Mouse (Mus musculus): Measurements from ENCODE around the gene Kng1. TPM values are rescaled to one million over a fixed set of nuclear protein-coding genes. Genes with fewer than 3 reads are reported as not detected.
"Not testable (repeated sequence)": the region's sequence is repeated elsewhere in the genome, so short reads cannot be mapped to it uniquely, and the experiment has no call there.

Kng1 gene
- polyA plus RNA-seq, 1 experiment from 2014 or later: not detected

DNA sequence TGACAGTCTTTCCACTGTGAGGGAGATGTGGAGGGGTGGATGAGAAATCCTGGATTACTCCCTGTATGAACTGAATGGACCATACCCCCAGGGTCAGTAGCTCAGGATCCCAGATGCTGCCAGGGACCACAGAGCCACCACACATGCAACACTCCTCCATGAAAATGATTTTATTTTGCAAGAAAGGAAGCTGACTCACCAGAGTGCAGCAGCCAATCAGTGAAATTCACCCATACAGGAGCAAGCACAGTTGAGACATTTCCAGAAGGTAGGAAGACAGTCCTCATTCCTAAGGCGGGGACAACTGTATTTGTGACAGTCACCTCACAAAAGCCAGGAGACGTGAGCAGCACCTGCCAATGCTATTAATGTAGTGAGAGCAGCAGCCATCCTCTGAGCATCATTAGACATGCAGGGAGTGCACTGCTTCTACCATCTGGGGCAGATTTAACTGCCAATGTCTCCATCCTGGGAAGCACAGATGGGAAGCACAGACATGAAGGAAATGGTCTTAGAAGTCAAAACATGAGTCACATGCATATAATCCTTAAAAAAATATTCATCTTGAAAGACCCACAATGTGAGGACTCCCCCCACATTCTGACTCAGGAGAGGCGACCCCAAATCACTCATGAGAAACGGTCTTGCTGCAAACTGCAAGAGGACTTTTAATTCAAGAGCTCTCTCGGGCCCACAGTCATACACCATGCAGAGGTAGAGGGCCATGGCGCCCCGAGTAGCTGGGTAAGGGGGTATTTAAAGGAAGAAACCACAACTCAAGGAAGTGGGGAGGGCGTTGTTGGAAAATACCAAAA, 39.8 kb downstream of the Kng1 start:
- H3K9ac ChIP-seq; H3K4me2 ChIP-seq (replicated peaks); H3K9me3 ChIP-seq; ATAC-seq (ENCODE audit: insufficient number of reproducible peaks, insufficient read depth, low FRiP score, low TSS enrichment); H3K36me3 ChIP-seq; H3K4me1 ChIP-seq; H3K4me3 ChIP-seq; H3K27me3 ChIP-seq; H3K27ac ChIP-seq: not testable (repeated sequence)
- 83% methylated on average over 8 of the region's 8 CpGs for WGBS

DNA sequence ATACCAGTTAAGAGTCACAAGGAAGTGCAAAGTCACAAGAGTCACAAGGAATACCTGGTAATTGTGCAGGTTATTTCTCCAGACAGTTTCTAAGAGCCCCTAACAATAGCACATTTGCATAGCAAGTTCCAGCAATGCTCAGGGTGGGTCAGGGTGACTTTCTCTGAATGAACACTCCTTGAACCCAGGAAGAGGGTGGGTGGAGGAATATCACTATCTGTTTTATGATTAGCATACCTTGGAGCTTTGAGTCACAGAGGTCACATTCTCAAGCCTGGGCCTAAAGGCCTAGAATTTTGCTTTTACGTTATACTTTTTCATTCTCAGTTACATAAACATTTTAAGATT, 40.4 kb downstream of the Kng1 start:
- H3K4me3 ChIP-seq; H3K27ac ChIP-seq; H3K9ac ChIP-seq; ATAC-seq (ENCODE audit: insufficient number of reproducible peaks, insufficient read depth, low FRiP score, low TSS enrichment); H3K4me2 ChIP-seq (replicated peaks); H3K36me3 ChIP-seq; H3K27me3 ChIP-seq; H3K9me3 ChIP-seq: not testable (repeated sequence)
- peaks cover 12% of the 10 kb centered on the region for H3K4me1 ChIP-seq
- 98% methylated on average over 1 of the region's 1 CpGs for WGBS

DNA sequence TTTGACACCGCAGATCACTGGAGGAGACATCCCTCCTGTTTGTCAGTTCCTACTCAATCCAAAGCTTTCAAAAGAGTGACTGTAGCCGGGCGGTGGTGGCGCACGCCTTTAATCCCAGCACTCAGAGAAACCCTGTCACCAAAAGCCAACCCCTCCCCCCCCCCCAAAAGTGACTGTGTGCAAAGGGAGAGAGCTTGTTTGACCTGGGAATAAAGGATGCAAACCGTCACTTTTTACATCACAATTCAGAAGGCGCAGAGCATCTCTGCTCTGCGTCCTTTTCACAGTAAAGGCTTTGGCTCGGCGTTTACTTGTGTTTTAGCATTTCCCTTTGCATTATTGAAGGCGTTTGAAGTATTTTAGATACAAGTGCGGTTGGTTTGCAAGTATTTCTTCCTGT, 42.0 kb downstream of the Kng1 start:
- peak overlapping the region; percentile 43; the same call in 1 of the 2 replicates for H3K9ac ChIP-seq
- H3K27ac ChIP-seq: no peak overlapping the region
- ATAC-seq (ENCODE audit: insufficient number of reproducible peaks, insufficient read depth, low FRiP score, low TSS enrichment): no peak
- peaks cover 12% of the 10 kb centered on the region for H3K4me1 ChIP-seq
- 4% methylated on average over 12 of the region's 12 CpGs for WGBS
- 0 out of 2 replicates have a peak, but pooled peaks cover 6% of the 10 kb centered on the region for H3K27me3 ChIP-seq
- no peaks in the 10 kb centered on the region for H3K36me3 ChIP-seq
- H3K4me3 ChIP-seq: peak overlapping the region; percentile 34
- peak overlapping the region; percentile 53 for H3K4me2 ChIP-seq (replicated peaks)
- no peaks in the 10 kb centered on the region for H3K9me3 ChIP-seq

DNA sequence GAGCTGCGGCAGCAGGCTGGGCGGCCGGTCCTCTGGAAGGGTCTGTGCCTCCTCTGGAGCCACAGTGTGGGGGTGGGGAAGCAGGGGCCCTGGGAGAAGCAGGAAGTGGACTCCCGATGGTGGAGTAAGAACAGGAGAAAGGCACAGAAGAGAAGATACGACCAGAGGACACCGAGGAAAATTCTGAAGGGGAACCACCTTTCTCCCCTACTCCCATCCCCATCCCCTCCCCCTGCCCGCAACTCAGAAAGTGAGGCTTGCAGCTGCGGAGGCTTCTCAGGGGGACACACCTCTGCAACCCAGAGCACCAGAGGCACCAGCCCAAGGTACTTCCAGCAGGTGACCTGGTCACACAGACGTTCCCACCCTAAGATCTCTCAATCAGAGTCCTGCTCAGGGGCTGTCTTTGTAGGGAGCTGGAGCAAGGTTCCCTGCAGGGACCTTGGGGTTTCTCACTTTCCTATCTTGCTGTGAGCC, 42.5 kb downstream of the Kng1 start:
- 3% methylated on average over 9 of the region's 9 CpGs for WGBS
- Histone ChIP-seq H3K4me2 (replicated peaks) (peak overlapping the region; percentile 53), H3K4me1 (peaks cover 12% of the 10 kb centered on the region), H3K27ac (no peak overlapping the region), H3K4me3 (peak overlapping the region; percentile 34), H3K9me3 (no peaks in the 10 kb centered on the region), H3K9ac (peak overlapping the region; percentile 43; the same call in 1 of the 2 replicates), H3K27me3 (0 out of 2 replicates have a peak, but pooled peaks cover 6% of the 10 kb centered on the region), H3K36me3 (no peaks in the 10 kb centered on the region)
- ATAC-seq (ENCODE audit: insufficient number of reproducible peaks, insufficient read depth, low FRiP score, low TSS enrichment): no peak

DNA sequence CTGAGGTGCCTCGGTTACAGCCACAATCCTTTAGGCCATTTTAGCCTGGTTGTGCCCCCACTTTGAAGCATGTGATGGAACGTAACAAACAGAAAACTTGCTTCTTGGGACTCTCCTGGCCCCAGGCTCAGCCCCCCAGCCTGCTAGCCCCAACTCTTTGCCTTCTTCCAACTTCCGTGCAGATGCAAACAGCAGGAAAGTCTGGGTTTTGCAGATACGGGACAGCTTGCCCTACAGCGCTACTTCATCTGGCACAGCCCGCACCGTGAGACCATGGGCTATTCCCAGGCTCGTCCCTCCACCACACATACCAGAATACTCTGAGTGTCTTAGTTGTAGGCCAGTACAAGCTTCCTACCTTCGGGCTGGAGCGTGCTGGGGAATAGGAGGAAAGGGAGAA, 42.9 kb downstream of the Kng1 start:
- no peak for ATAC-seq (ENCODE audit: insufficient number of reproducible peaks, insufficient read depth, low FRiP score, low TSS enrichment)
- Histone ChIP-seq H3K9ac (peak overlapping the region; percentile 43; the same call in 1 of the 2 replicates), H3K9me3 (no peaks in the 10 kb centered on the region), H3K36me3 (no peaks in the 10 kb centered on the region), H3K27me3 (0 out of 2 replicates have a peak, but pooled peaks cover 6% of the 10 kb centered on the region), H3K4me2 (replicated peaks) (peak overlapping the region; percentile 53), H3K4me3 (peak overlapping the region; percentile 34), H3K4me1 (peaks cover 12% of the 10 kb centered on the region), H3K27ac (no peak overlapping the region)
- WGBS: 9% methylated on average over 10 of the region's 10 CpGs

DNA sequence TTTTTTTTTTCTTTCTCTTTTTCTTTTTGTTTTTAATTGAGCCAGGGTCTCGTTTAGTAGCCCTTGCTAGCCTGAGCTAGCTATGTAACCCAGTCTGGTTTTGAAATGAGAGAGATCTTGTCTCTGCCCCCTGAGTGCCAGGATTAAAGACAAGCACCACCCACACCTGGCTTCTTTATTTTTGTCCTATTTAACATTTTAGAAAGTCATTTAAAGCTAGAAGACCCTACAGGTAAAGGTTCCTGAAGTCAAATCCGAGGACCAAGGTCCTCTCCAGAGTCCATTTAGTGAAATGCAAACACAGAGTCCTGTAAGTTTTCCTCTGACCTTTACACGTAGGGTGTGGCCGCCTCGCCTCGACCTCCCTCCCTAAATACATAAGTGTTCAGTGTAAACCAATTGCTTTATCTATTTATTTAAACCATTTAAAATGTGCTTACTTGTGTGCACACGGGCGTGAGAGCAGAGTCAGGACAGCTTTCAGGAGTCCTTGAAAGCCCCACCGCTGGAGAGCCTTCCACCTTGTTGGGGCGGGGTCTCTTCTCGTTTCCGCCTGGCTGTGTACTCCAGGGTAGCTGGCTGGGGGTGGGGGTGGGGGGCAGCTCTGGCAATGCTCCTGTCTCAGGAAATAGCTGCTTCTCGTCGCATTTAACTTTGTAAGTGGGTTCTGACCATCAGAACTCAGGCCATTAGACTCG, 44.8 kb downstream of the Kng1 start:
- no peaks in the 10 kb centered on the region for H3K9me3 ChIP-seq
- H3K27me3 ChIP-seq: 0 out of 2 replicates have a peak, but pooled peaks cover 6% of the 10 kb centered on the region
- peak overlapping the region; percentile 36; the same call in 1 of the 2 replicates for H3K9ac ChIP-seq
- H3K4me1 ChIP-seq: peaks cover 12% of the 10 kb centered on the region
- H3K4me2 ChIP-seq (replicated peaks): peak overlapping the region; percentile 53
- no peak for ATAC-seq (ENCODE audit: insufficient number of reproducible peaks, insufficient read depth, low FRiP score, low TSS enrichment)
- 14% methylated on average over 15 of the region's 15 CpGs for WGBS
- peak overlapping the region; percentile 31 for H3K4me3 ChIP-seq
- no peak overlapping the region for H3K27ac ChIP-seq
- H3K36me3 ChIP-seq: no peaks in the 10 kb centered on the region

DNA sequence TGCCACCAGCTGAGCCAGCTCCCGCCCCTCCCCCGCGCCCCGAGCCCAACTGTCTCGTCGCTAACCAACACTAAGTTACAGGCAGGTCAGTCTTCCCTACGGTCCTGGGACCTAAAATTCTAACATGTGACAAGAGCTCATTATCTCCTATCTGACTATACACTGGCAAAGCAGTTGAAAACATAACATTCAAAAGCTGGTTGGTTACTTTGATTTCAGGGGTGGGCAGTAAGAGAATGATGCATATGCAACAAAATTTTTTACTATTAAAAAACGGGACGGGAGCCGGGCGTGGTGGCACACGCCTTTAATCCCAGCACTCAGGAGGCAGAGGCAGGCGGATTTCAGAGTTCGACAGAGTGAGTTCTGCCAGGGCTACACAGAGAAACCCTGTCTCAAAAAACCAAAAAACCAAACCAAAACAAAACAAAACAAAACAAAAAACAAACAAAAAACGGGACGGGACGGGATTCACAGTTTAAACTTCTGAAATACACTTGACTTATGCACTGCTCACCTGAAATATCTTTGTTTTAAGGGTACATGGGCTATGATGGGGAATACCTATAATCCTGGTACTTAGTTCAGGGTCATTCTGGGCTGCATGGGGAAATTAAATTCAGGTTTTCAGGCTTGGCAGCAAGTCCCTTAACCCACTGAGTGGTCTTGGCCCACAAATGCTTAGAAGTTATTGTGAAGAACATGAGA, 45.5 kb downstream of the Kng1 start:
- no peak overlapping the region for H3K27ac ChIP-seq

DNA sequence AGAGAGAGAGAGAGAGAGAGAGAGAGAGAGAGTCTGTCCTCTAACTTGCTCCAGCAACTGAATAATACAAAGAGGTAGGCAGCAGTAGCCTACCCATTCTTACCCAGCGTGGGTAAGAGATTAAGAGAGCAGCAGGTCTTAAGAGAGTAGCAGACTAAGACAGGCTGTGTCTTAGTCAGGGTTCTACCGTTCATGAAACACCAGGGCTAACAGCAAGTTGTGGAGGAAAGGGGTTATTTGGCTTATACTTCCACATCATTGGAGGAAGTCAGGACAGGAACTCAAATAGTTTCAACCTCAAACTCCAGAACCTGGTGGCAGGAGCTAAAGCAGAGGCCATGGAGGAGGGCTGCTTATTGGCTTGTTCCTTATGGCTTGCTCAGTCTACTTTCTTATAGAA, 46.2 kb downstream of the Kng1 start:
- no peak for ATAC-seq (ENCODE audit: insufficient number of reproducible peaks, insufficient read depth, low FRiP score, low TSS enrichment)
- Histone ChIP-seq H3K9ac (no peak overlapping the region), H3K27me3 (0 out of 2 replicates have a peak, but pooled peaks cover 6% of the 10 kb centered on the region), H3K9me3 (no peaks in the 10 kb centered on the region), H3K4me2 (replicated peaks) (no peak overlapping the region), H3K27ac (no peak overlapping the region), H3K36me3 (peaks cover 2% of the 10 kb centered on the region; the same call in 1 of the 2 replicates), H3K4me1 (peaks cover 12% of the 10 kb centered on the region), H3K4me3 (no peak overlapping the region)
- WGBS: 64% methylated on average over 2 of the region's 2 CpGs

More for the DNA sequence above, 45.5 kb downstream of the Kng1 start:
- peak overlapping the region; percentile 36; the same call in 1 of the 2 replicates for H3K9ac ChIP-seq
- ATAC-seq (ENCODE audit: insufficient number of reproducible peaks, insufficient read depth, low FRiP score, low TSS enrichment): no peak
- 0 out of 2 replicates have a peak, but pooled peaks cover 6% of the 10 kb centered on the region for H3K27me3 ChIP-seq
- H3K9me3 ChIP-seq: no peaks in the 10 kb centered on the region
- WGBS: 42% methylated on average over 17 of the region's 17 CpGs
- peak overlapping the region; percentile 53 for H3K4me2 ChIP-seq (replicated peaks)
- H3K4me3 ChIP-seq: peak overlapping the region; percentile 31
- no peaks in the 10 kb centered on the region for H3K36me3 ChIP-seq
- peaks cover 12% of the 10 kb centered on the region for H3K4me1 ChIP-seq

DNA sequence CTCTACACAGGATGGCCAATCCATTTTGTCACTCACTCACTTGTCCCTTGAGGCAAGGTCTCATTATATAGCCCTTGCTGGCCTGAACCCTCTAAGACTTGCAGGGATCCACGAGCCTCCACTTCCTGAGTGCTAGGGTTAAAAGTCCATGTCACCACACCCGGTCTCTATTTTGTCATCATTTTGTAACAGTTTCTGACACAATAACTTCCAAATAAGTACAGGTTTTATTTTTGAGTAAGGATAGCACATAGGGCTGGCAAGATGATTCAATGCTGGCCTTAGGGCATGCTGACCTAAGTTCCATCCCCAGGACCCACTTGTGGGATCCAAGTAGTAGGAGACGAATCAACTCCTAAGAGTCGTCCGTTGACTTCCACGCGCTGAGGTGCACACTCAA, 48.5 kb downstream of the Kng1 start:
- H3K4me1 ChIP-seq: peaks cover 19% of the 10 kb centered on the region; the same call in 1 of the 2 replicates
- peaks cover 22% of the 10 kb centered on the region for H3K36me3 ChIP-seq
- H3K4me2 ChIP-seq (replicated peaks): no peak overlapping the region
- WGBS: 57% methylated on average over 7 of the region's 7 CpGs
- ATAC-seq (ENCODE audit: insufficient number of reproducible peaks, insufficient read depth, low FRiP score, low TSS enrichment): no peak
- no peaks in the 10 kb centered on the region for H3K27me3 ChIP-seq
- H3K9ac ChIP-seq: no peak overlapping the region
- H3K4me3 ChIP-seq: no peak overlapping the region
- no peak overlapping the region for H3K27ac ChIP-seq
- no peaks in the 10 kb centered on the region for H3K9me3 ChIP-seq

DNA sequence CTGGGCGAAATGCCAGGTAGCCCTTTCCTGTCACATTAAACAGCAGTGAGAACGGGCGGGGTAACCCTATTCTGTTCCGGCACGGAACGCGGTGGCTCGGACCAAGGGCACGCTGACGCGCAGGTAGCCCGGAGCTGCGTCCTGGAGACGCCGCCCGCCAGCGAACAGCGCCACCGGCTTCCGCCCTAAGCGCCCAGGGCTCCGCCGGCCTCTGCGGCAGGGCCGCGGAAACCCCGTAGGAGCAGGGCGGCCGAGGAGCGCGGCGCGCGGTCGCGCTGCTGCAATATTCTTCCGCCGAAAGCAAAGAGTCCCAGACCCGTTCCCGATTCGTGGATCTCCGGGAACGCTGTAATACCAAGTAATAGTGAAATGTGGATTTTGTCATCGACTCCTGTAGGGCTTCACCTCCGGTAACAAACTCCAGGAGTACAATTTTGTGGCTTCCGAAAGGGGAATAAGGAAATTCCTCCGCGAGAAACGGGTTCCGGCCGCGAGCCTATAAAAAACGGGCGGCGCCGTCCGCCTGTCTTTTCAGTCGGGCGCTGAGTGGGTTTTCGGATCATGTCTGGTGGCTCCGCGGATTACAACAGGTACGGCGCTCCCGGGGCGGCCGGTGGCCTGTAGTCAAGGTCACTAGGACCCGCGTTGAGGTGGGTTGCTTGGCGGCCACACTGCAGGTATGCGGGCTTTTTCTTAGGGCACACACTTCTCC, 49.7 kb downstream of the Kng1 start, which contains the start of gene Eif4a2:
Eif4a2 (plus strand) TSS at position 214 of the 712 bp plus-strand sequence.
- Histone ChIP-seq H3K9me3 (no peaks in the 10 kb centered on the region), H3K27ac (peak within 1 kb of the TSS; percentile 97), H3K4me1 (peaks cover 24% of the 10 kb centered on the region; the same call in 1 of the 2 replicates), H3K4me2 (replicated peaks) (peak within 1 kb of the TSS; percentile 94), H3K9ac (peak within 1 kb of the TSS; percentile 100), H3K27me3 (no peaks in the 10 kb centered on the region), H3K36me3 (peaks cover 32% of the 10 kb centered on the region), H3K4me3 (peak within 1 kb of the TSS; percentile 96)
- WGBS: under 1% methylated on average over 71 of the region's 71 CpGs
- peak; percentile 85 for ATAC-seq (ENCODE audit: insufficient number of reproducible peaks, insufficient read depth, low FRiP score, low TSS enrichment)
